In the genomic region with DNA sequence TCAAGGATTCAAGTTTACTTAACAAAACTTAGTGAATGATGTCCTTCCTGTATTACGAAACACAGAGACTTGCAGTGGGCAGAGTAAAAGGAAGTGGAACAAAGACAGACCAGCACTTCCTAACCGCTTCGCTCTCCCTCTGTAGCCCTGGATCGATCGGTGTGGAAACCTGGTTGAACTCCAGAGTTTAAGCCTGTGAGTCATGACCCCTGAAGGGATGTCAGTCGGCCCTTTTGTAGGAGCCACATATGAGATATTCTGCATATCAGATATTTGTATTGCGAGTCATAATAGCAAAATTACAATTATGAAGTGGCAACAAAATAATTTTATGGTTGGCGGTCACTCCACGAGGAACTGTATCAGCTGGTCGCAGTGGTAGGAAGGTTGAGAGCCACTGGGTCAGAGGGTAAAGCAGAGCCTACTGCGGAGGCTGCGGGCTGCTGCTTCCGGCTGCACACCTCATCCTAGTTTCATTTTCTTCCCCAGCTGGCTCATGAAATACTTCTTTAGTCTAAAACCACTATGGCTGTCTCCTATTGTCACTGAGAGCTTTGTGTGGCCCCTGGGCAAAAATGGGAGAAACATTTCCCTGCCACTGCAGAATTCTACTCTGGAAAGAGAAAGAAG, we compare ENCODE assay signal across 8 mouse cellular contexts. TPM values are rescaled to one million over a fixed set of nuclear protein-coding genes. Genes with fewer than 3 reads are reported as not detected.
DNase-seq lines count a peak whose midpoint lies in the region; ATAC-seq lines count a peak whose summit lies in the region.

No protein-coding gene starts in this region.

- H3K27me3 ChIP-seq in midbrain, embryonic 12.5 days, result no peaks in the 10 kb centered on the region
- H3K27me3 ChIP-seq in midbrain, embryonic 10.5 days (ENCODE audit: low read depth, poor library complexity, severe bottlenecking), result no peaks in the 10 kb centered on the region
- H3K27me3 ChIP-seq in liver, embryonic 12.5 days (replicated peaks), result no peaks in the 10 kb centered on the region

- no peak overlapping the region for H3K4me2 ChIP-seq in midbrain, embryonic 12.5 days (replicated peaks)
- H3K4me2 ChIP-seq in liver, embryonic 12.5 days, result peak overlapping the region; percentile 66

- no peaks in the 10 kb centered on the region for H3K9me3 ChIP-seq in midbrain, embryonic 12.5 days
- H3K9me3 ChIP-seq in midbrain, embryonic 10.5 days (replicated peaks), result no peaks in the 10 kb centered on the region
- H3K9me3 ChIP-seq in liver, embryonic 12.5 days (replicated peaks), result no peaks in the 10 kb centered on the region

- H3K27ac ChIP-seq in midbrain, embryonic 12.5 days (replicated peaks), result peak overlapping the region; percentile 30; the same call in 1 of the 2 replicates
- H3K27ac ChIP-seq in midbrain, embryonic 10.5 days (replicated peaks), result no peak overlapping the region
- H3K27ac ChIP-seq in liver, embryonic 12.5 days, result peak overlapping the region; percentile 87

- no peak overlapping the region for H3K4me3 ChIP-seq in midbrain, embryonic 12.5 days
- no peak overlapping the region for H3K4me3 ChIP-seq in midbrain, embryonic 10.5 days
- peak overlapping the region; percentile 41 for H3K4me3 ChIP-seq in liver, embryonic 12.5 days

- DNase-seq in midbrain, embryonic 10.5 days (ENCODE audit: low spot score), result no peak
- DNase-seq in thymus, postnatal 0 days (ENCODE audit: low spot score), result peak; percentile 67
- DNase-seq in ovary, postnatal 14 days (ENCODE audit: low spot score), result no peak
- DNase-seq in urinary bladder, postnatal 14 days (ENCODE audit: low spot score), result no peak
- DNase-seq in cerebellum, adult 11-12 months, result no peak

- H3K36me3 ChIP-seq in midbrain, embryonic 12.5 days, result peaks cover 16% of the 10 kb centered on the region
- H3K36me3 ChIP-seq in midbrain, embryonic 10.5 days, result peaks cover 22% of the 10 kb centered on the region
- H3K36me3 ChIP-seq in liver, embryonic 12.5 days, result peaks cover 47% of the 10 kb centered on the region

- WGBS in midbrain, embryonic 12.5 days, result 92% methylated on average over 13 of the region's 13 CpGs
- WGBS in midbrain, embryonic 10.5 days, result 95% methylated on average over 13 of the region's 13 CpGs
- 28% methylated on average over 13 of the region's 13 CpGs for whole genome bisulfite sequencing in liver, embryonic 12.5 days (ENCODE audit: insufficient replicate concordance)

- ATAC-seq in midbrain, embryonic 12.5 days (ENCODE audit: low FRiP score, low read depth), result no peak
- peak; percentile 55 for ATAC-seq in common myeloid progenitor, adult 5-6 weeks (replicated peaks; ENCODE audit: low read depth, poor library complexity, severe bottlenecking)
- ATAC-seq in liver, embryonic 12.5 days, result no peak

- no peaks in the 10 kb centered on the region for H3K4me1 ChIP-seq in midbrain, embryonic 12.5 days
- peaks cover 29% of the 10 kb centered on the region for H3K4me1 ChIP-seq in midbrain, embryonic 10.5 days
- peaks cover 89% of the 10 kb centered on the region for H3K4me1 ChIP-seq in liver, embryonic 12.5 days

- no peak overlapping the region for H3K9ac ChIP-seq in midbrain, embryonic 12.5 days (replicated peaks)
- peak overlapping the region; percentile 66 for H3K9ac ChIP-seq in liver, embryonic 12.5 days

RNA-seq across cellular contexts. Expression of a gene that starts 15.7 kb away (rescaled TPM):
- 23.4 and 25.9 TPM in 2 replicates for polyA plus RNA-seq in midbrain, embryonic 12.5 days (2016; fragmentation: Nextera tagmentation; extraction: Ambion mirVana)
- polyA plus RNA-seq in midbrain, embryonic 10.5 days (2016; fragmentation: Nextera tagmentation; extraction: Ambion mirVana), result 30.5 and 35.5 TPM in 2 replicates
- 3.2 and 3.6 TPM in 2 replicates for total RNA-seq in common myeloid progenitor, adult 5-6 weeks (2017)
- polyA plus RNA-seq in liver, embryonic 12.5 days (2016; fragmentation: Nextera tagmentation; extraction: Ambion mirVana), result 15.5 and 18.5 TPM in 2 replicates
- 19.2 and 21.9 TPM in 2 replicates for polyA plus RNA-seq in thymus, postnatal 0 days (2015; fragmentation: Nextera tagmentation; extraction: Ambion mirVana)

RNA-seq across cellular contexts. Expression of a gene that starts 23.2 kb away (rescaled TPM):
- polyA plus RNA-seq in midbrain, embryonic 12.5 days (2016; fragmentation: Nextera tagmentation; extraction: Ambion mirVana), result 14.6 and 16.4 TPM in 2 replicates
- polyA plus RNA-seq in midbrain, embryonic 10.5 days (2016; fragmentation: Nextera tagmentation; extraction: Ambion mirVana), result 28.2 and 32.1 TPM in 2 replicates
- total RNA-seq in common myeloid progenitor, adult 5-6 weeks (2017), result 24.8 and 31.9 TPM in 2 replicates
- 528 and 553 TPM in 2 replicates for polyA plus RNA-seq in liver, embryonic 12.5 days (2016; fragmentation: Nextera tagmentation; extraction: Ambion mirVana)
- 39.0 and 39.5 TPM in 2 replicates for polyA plus RNA-seq in thymus, postnatal 0 days (2015; fragmentation: Nextera tagmentation; extraction: Ambion mirVana)

RNA-seq across cellular contexts. Expression of a gene that starts 39.1 kb away (rescaled TPM):
- 0.55 and 0.68 TPM in 2 replicates for polyA plus RNA-seq in midbrain, embryonic 12.5 days (2016; fragmentation: Nextera tagmentation; extraction: Ambion mirVana)
- polyA plus RNA-seq in midbrain, embryonic 10.5 days (2016; fragmentation: Nextera tagmentation; extraction: Ambion mirVana), result 0.04 and 0.05 TPM in 2 replicates
- total RNA-seq in common myeloid progenitor, adult 5-6 weeks (2017), result 0.58 TPM in 1 of 2 replicates, not detected in the other
- polyA plus RNA-seq in liver, embryonic 12.5 days (2016; fragmentation: Nextera tagmentation; extraction: Ambion mirVana), result 2.4 and 3.2 TPM in 2 replicates
- polyA plus RNA-seq in thymus, postnatal 0 days (2015; fragmentation: Nextera tagmentation; extraction: Ambion mirVana), result 1.0 and 1.5 TPM in 2 replicates

RNA-seq across cellular contexts. Expression of a gene that starts 46.2 kb away (rescaled TPM):
- polyA plus RNA-seq in midbrain, embryonic 12.5 days (2016; fragmentation: Nextera tagmentation; extraction: Ambion mirVana), result 0.26 and 0.63 TPM in 2 replicates
- 0.71 and 2.0 TPM in 2 replicates for polyA plus RNA-seq in midbrain, embryonic 10.5 days (2016; fragmentation: Nextera tagmentation; extraction: Ambion mirVana)
- 0.59 TPM in 1 of 2 replicates, not detected in the other for total RNA-seq in common myeloid progenitor, adult 5-6 weeks (2017)
- 0.15 and 0.19 TPM in 2 replicates for polyA plus RNA-seq in liver, embryonic 12.5 days (2016; fragmentation: Nextera tagmentation; extraction: Ambion mirVana)
- 1.7 TPM in 2 replicates for polyA plus RNA-seq in thymus, postnatal 0 days (2015; fragmentation: Nextera tagmentation; extraction: Ambion mirVana)

RNA-seq across cellular contexts. Expression of a gene that starts 50.7 kb away (rescaled TPM):
- 107 and 116 TPM in 2 replicates for polyA plus RNA-seq in midbrain, embryonic 12.5 days (2016; fragmentation: Nextera tagmentation; extraction: Ambion mirVana)
- polyA plus RNA-seq in midbrain, embryonic 10.5 days (2016; fragmentation: Nextera tagmentation; extraction: Ambion mirVana), result 116 and 120 TPM in 2 replicates
- total RNA-seq in common myeloid progenitor, adult 5-6 weeks (2017), result 38.2 and 47.8 TPM in 2 replicates
- 49.0 and 51.6 TPM in 2 replicates for polyA plus RNA-seq in liver, embryonic 12.5 days (2016; fragmentation: Nextera tagmentation; extraction: Ambion mirVana)
- polyA plus RNA-seq in thymus, postnatal 0 days (2015; fragmentation: Nextera tagmentation; extraction: Ambion mirVana), result 105 and 116 TPM in 2 replicates

Comparison
In these comparisons a context has a peak if more than half of its experiments do, and no peak if none do; other contexts are left out.
1. RNA of a gene that starts 23.2 kb away (polyA plus RNA-seq): 528 to 553 TPM in liver, embryonic 12.5 days; 39.0 to 39.5 TPM in thymus, postnatal 0 days, 28.2 to 32.1 TPM in midbrain, embryonic 10.5 days and 14.6 to 16.4 TPM in midbrain, embryonic 12.5 days; every median in the first group is over 10 times any median in the second.